ENCODE assay signal across 13 mouse cellular contexts in genomic region chr2:110005164-110005563, GRCm38 (mm10). TPM values are rescaled to one million over a fixed set of nuclear protein-coding genes. Genes with fewer than 3 reads are reported as not detected.
DNase-seq lines count a peak whose midpoint lies in the region; ATAC-seq and TF ChIP-seq lines count a peak whose summit lies in the region.
"Had no signal": no experiment of that assay in that cellular context is flagged by ENCODE, and none has a peak within 500 bp of the region (broad histone marks: within the 10 kb centered on the region; RNA-seq: fewer than 3 reads in every experiment).

No protein-coding gene starts in this region.

- no peak overlapping the region for H3K9ac ChIP-seq in intestine, embryonic 15.5 days
- no peak overlapping the region for H3K9ac ChIP-seq in intestine, postnatal 0 days (ENCODE audit: low read depth, low read length)
- no peak overlapping the region for H3K9ac ChIP-seq in liver, embryonic 14.5 days (replicated peaks)
- H3K9ac ChIP-seq: neural tube, embryonic 15.5 days had no signal

- H3K9me3 ChIP-seq in intestine, embryonic 15.5 days, result no peaks in the 10 kb centered on the region
- H3K9me3 ChIP-seq in intestine, postnatal 0 days (ENCODE audit: control insufficient read depth), result no peaks in the 10 kb centered on the region
- H3K9me3 ChIP-seq in liver, embryonic 14.5 days (ENCODE audit: control insufficient read depth, low read length), result no peaks in the 10 kb centered on the region
- H3K9me3 ChIP-seq: neural tube, embryonic 15.5 days had no signal

- peak; percentile 36 for ATAC-seq in intestine, embryonic 15.5 days
- no peak for ATAC-seq in intestine, postnatal 0 days
- ATAC-seq in liver, embryonic 14.5 days (ENCODE audit: insufficient read depth), result no peak
- ATAC-seq: midbrain, embryonic 16.5 days had no signal

- H3K4me2 ChIP-seq in intestine, embryonic 15.5 days (replicated peaks), result no peak overlapping the region
- no peak overlapping the region for H3K4me2 ChIP-seq in intestine, postnatal 0 days (replicated peaks; ENCODE audit: low read depth)
- no peak overlapping the region for H3K4me2 ChIP-seq in liver, embryonic 14.5 days (ENCODE audit: low read depth)
- H3K4me2 ChIP-seq: neural tube, embryonic 15.5 days had no signal

- peak; percentile 73 for DNase-seq in brain, embryonic 14.5 days (ENCODE audit: low read depth)
- DNase-seq in cerebellum, postnatal 25 days, result peak; percentile 43 to 74
- no peak for DNase-seq in liver, embryonic 14.5 days (ENCODE audit: low read depth in 3 of 3, low spot score in 3 of 3)
- no peak for DNase-seq in left cerebral cortex, adult 18-20 months (ENCODE audit: low spot score in 2 of 2)
- DNase-seq in embryo, embryonic 9.5 days (ENCODE audit: extremely low spot score), result no peak
- DNase-seq: adrenal gland, postnatal 25 days; lung, postnatal 10 days; right cerebral cortex, adult 18-20 months; thymus, postnatal 4 days had no signal

- no peak overlapping the region; the same call in 1 of the 2 replicates for H3K27ac ChIP-seq in intestine, embryonic 15.5 days
- H3K27ac ChIP-seq in intestine, postnatal 0 days (ENCODE audit: low read depth, low read length), result no peak overlapping the region
- H3K27ac ChIP-seq in liver, embryonic 14.5 days, result peak overlapping the region; percentile 29
- H3K27ac ChIP-seq: neural tube, embryonic 15.5 days had no signal

- H3K4me1 ChIP-seq in intestine, embryonic 15.5 days (replicated peaks), result no peaks in the 10 kb centered on the region
- no peaks in the 10 kb centered on the region for H3K4me1 ChIP-seq in intestine, postnatal 0 days (replicated peaks; ENCODE audit: control insufficient read depth, insufficient read depth, low read length)
- H3K4me1 ChIP-seq in liver, embryonic 14.5 days (replicated peaks; ENCODE audit: control insufficient read depth in 2 of 2, insufficient read depth in 2 of 2, low read length in 1 of 2), result peaks cover 36 to 38% of the 10 kb centered on the region in 2 experiments
- H3K4me1 ChIP-seq: neural tube, embryonic 15.5 days had no signal

- TF ChIP-seq CTCF in intestine, postnatal 0 days (IDR thresholded peaks at IDR 0.05; ENCODE audit: low read depth), result no peak
- TF ChIP-seq CTCF in brain, embryonic 14.5 days (IDR thresholded peaks at IDR 0.05; ENCODE audit: borderline replicate concordance, extremely low read depth, insufficient read depth, insufficient read length), result no peak
- no peak for TF ChIP-seq CTCF in liver, embryonic 14.5 days (IDR thresholded peaks at IDR 0.05; ENCODE audit: low read depth)

- no peak for TF ChIP-seq POLR2A in brain, embryonic 14.5 days (IDR thresholded peaks at IDR 0.05; ENCODE audit: borderline replicate concordance, extremely low read depth, insufficient read depth, insufficient read length, poor library complexity, severe bottlenecking)

- H3K36me3 ChIP-seq in intestine, embryonic 15.5 days, result no peaks in the 10 kb centered on the region
- H3K36me3 ChIP-seq in intestine, postnatal 0 days (ENCODE audit: control insufficient read depth, insufficient read depth), result peaks cover 19% of the 10 kb centered on the region
- H3K36me3 ChIP-seq in liver, embryonic 14.5 days (replicated peaks; ENCODE audit: control insufficient read depth, insufficient read depth, low read depth), result no peaks in the 10 kb centered on the region

- TF ChIP-seq EP300 in liver, embryonic 14.5 days (IDR thresholded peaks at IDR 0.05; ENCODE audit: low read depth), result no peak

- H3K27me3 ChIP-seq in intestine, embryonic 15.5 days (replicated peaks), result no peaks in the 10 kb centered on the region
- no peaks in the 10 kb centered on the region for H3K27me3 ChIP-seq in intestine, postnatal 0 days (replicated peaks; ENCODE audit: control insufficient read depth, insufficient read depth, low read length)
- H3K27me3 ChIP-seq in liver, embryonic 14.5 days (ENCODE audit: control insufficient read depth, insufficient read depth, low read length), result no peaks in the 10 kb centered on the region
- H3K27me3 ChIP-seq: neural tube, embryonic 15.5 days had no signal

- 65% methylated on average over 3 of the region's 3 CpGs for WGBS in intestine, embryonic 15.5 days
- WGBS in intestine, postnatal 0 days, result 52% methylated on average over 3 of the region's 3 CpGs
- WGBS in liver, embryonic 14.5 days (ENCODE audit: insufficient replicate concordance), result 65% methylated on average over 3 of the region's 3 CpGs

- H3K4me3 ChIP-seq in intestine, embryonic 15.5 days (replicated peaks), result no peak overlapping the region
- H3K4me3 ChIP-seq in intestine, postnatal 0 days (ENCODE audit: low read depth, low read length), result no peak overlapping the region
- H3K4me3 ChIP-seq in liver, embryonic 14.5 days (ENCODE audit: insufficient read depth in 1 of 2, low read depth in 2 of 2, low read length in 2 of 2), result no peak overlapping the region
- H3K4me3 ChIP-seq: neural tube, embryonic 15.5 days had no signal

RNA-seq across cellular contexts. Expression of gene Ccdc34, which starts 12.5 kb away (rescaled TPM):
- 45.8 and 51.1 TPM in 2 replicates for polyA plus RNA-seq in intestine, embryonic 15.5 days (2015; fragmentation: Nextera tagmentation; extraction: Ambion mirVana)
- 25.3 TPM in 2 replicates for polyA plus RNA-seq in intestine, postnatal 0 days (2015; fragmentation: Nextera tagmentation; extraction: Ambion mirVana)
- polyA plus RNA-seq in brain, embryonic 14.5 days (2012; rRNA removed), result 28.7 and 34.1 TPM in 2 replicates
- polyA plus RNA-seq in liver, embryonic 14.5 days (2012; rRNA removed), result 11.3 and 19.6 TPM in 2 replicates
- 22.8 and 27.0 TPM in 2 replicates for polyA plus RNA-seq in liver, embryonic 14.5 days (2014; fragmentation: Nextera tagmentation; extraction: Ambion mirVana)
- 10 to 100 TPM; 11.0 to 11.6 TPM for total RNA-seq in left cerebral cortex, adult 18-20 months (2021)

Comparison
In these comparisons a context has a peak if more than half of its experiments do, and no peak if none do; other contexts are left out.
1. DNase-seq: peak in brain, embryonic 14.5 days (single experiment) and cerebellum, postnatal 25 days (2 of 2); none in liver, embryonic 14.5 days (0 of 3), left cerebral cortex, adult 18-20 months (0 of 2) and embryo, embryonic 9.5 days (single experiment).